Comparison of ENCODE assay signal across 19 mouse cellular contexts in the genomic region with DNA sequence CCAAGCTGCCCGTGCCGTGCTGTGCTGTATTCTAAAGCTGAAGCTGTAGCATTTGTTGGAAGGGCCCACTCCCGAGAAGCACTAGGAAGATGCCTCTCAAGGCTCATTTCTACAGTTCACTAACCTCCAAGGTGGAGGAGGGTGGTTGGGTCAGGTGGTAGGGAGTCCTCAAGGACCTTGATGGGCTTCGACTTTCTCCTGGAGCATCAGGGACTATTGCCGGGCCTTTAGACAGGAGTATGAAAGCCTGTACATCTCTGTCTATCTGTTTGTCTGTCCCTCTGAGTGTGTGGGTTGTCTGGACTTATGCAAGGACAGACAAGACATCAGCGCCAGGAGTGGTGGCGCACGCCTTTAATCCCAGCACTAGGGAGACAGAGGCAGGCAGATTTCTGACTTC.
DNase-seq lines count a peak whose midpoint lies in the region; ATAC-seq lines count a peak whose summit lies in the region.
"Had no signal": no experiment of that assay in that cellular context is flagged by ENCODE, and none has a peak within 500 bp of the region (broad histone marks: within the 10 kb centered on the region; RNA-seq: fewer than 3 reads in every experiment).

No protein-coding gene starts in this region.

- no peak overlapping the region for H3K4me3 ChIP-seq in heart, embryonic 10.5 days
- H3K4me3 ChIP-seq in heart, embryonic 11.5 days (ENCODE audit: low read depth, low read length): no peak overlapping the region
- no peak overlapping the region for H3K4me3 ChIP-seq in midbrain, embryonic 11.5 days (ENCODE audit: low read depth, low read length)
- H3K4me3 ChIP-seq in midbrain, embryonic 14.5 days (replicated peaks; ENCODE audit: low read depth, low read length): no peak overlapping the region

- peak; percentile 84 for DNase-seq in heart, adult 11 months
- DNase-seq in heart, postnatal 25 days (ENCODE audit: low spot score): no peak
- peak; percentile 66 for DNase-seq in heart, embryonic 10.5 days (ENCODE audit: low spot score)
- peak; percentile 19 for DNase-seq in midbrain, embryonic 11.5 days (ENCODE audit: low spot score, missing footprints)
- DNase-seq in midbrain, embryonic 14.5 days: no peak
- DNase-seq: adrenal gland, adult 2 months; adrenal gland, adult 8-10 months; adrenal gland, postnatal 25 days; adrenal gland, postnatal 36 days; B cell, adult 2 months; cerebellum, adult 11 months; cerebellum, adult 11-12 months; cerebellum, adult 18-20 months had no signal

- no peaks in the 10 kb centered on the region for H3K4me1 ChIP-seq in heart, embryonic 10.5 days
- H3K4me1 ChIP-seq in heart, embryonic 11.5 days (ENCODE audit: control insufficient read depth, insufficient read depth, low read length): no peaks in the 10 kb centered on the region
- no peaks in the 10 kb centered on the region for H3K4me1 ChIP-seq in midbrain, embryonic 11.5 days (ENCODE audit: control insufficient read depth, insufficient read depth, low read length)
- H3K4me1 ChIP-seq in midbrain, embryonic 14.5 days (ENCODE audit: control insufficient read depth, insufficient read depth, low read length): no peaks in the 10 kb centered on the region

- no peak overlapping the region for H3K9ac ChIP-seq in heart, embryonic 11.5 days (ENCODE audit: low read depth, low read length)
- no peak overlapping the region for H3K9ac ChIP-seq in midbrain, embryonic 11.5 days (ENCODE audit: low read length)
- H3K9ac ChIP-seq in midbrain, embryonic 14.5 days (replicated peaks; ENCODE audit: low read length): no peak overlapping the region

- no peaks in the 10 kb centered on the region for H3K27me3 ChIP-seq in heart, embryonic 10.5 days (ENCODE audit: insufficient read depth, poor library complexity, severe bottlenecking)
- no peaks in the 10 kb centered on the region for H3K27me3 ChIP-seq in heart, embryonic 11.5 days (ENCODE audit: control insufficient read depth, insufficient read depth, low read length)
- no peaks in the 10 kb centered on the region for H3K27me3 ChIP-seq in midbrain, embryonic 11.5 days (ENCODE audit: control insufficient read depth, insufficient read depth, low read length)
- no peaks in the 10 kb centered on the region for H3K27me3 ChIP-seq in midbrain, embryonic 14.5 days (ENCODE audit: control insufficient read depth, insufficient read depth, low read length)
- H3K27me3 ChIP-seq: CH12.LX, Patski had no signal

- intact Hi-C loops in heart, postnatal 25 days (cut with DNase I): no loop called here

- H3K4me2 ChIP-seq in heart, embryonic 11.5 days: no peak overlapping the region
- no peak overlapping the region for H3K4me2 ChIP-seq in midbrain, embryonic 11.5 days
- H3K4me2 ChIP-seq in midbrain, embryonic 14.5 days (ENCODE audit: low read length): no peak overlapping the region

- H3K27ac ChIP-seq in heart, embryonic 10.5 days: no peak overlapping the region
- no peak overlapping the region for H3K27ac ChIP-seq in heart, embryonic 11.5 days (ENCODE audit: low read depth, low read length)
- no peak overlapping the region for H3K27ac ChIP-seq in midbrain, embryonic 11.5 days (ENCODE audit: low read depth, low read length)
- H3K27ac ChIP-seq in midbrain, embryonic 14.5 days (replicated peaks; ENCODE audit: low read depth, low read length): no peak overlapping the region

- no peaks in the 10 kb centered on the region for H3K36me3 ChIP-seq in heart, embryonic 10.5 days
- no peaks in the 10 kb centered on the region for H3K36me3 ChIP-seq in heart, embryonic 11.5 days (ENCODE audit: control insufficient read depth, insufficient read depth, low read length)
- H3K36me3 ChIP-seq in midbrain, embryonic 11.5 days (ENCODE audit: control insufficient read depth, insufficient read depth, low read length): no peaks in the 10 kb centered on the region
- H3K36me3 ChIP-seq in midbrain, embryonic 14.5 days (ENCODE audit: control insufficient read depth, insufficient read depth, low read length): no peaks in the 10 kb centered on the region
- H3K36me3 ChIP-seq: G1E had no signal

- no peaks in the 10 kb centered on the region for H3K9me3 ChIP-seq in heart, embryonic 10.5 days
- no peaks in the 10 kb centered on the region for H3K9me3 ChIP-seq in heart, embryonic 11.5 days (replicated peaks; ENCODE audit: control insufficient read depth, low read length)
- no peaks in the 10 kb centered on the region for H3K9me3 ChIP-seq in midbrain, embryonic 11.5 days (ENCODE audit: control insufficient read depth, low read length)
- H3K9me3 ChIP-seq in midbrain, embryonic 14.5 days (ENCODE audit: control insufficient read depth, low read length): no peaks in the 10 kb centered on the region

- no peak for ATAC-seq in heart, embryonic 11.5 days (replicated peaks; ENCODE audit: insufficient number of reproducible peaks, low FRiP score, low TSS enrichment)
- ATAC-seq in midbrain, embryonic 11.5 days (ENCODE audit: low FRiP score): no peak
- ATAC-seq in midbrain, embryonic 14.5 days (ENCODE audit: low FRiP score, low TSS enrichment): no peak
- ATAC-seq: activated CD4-positive, CD25-positive, alpha-beta regulatory T cell, adult 4 months; CD4-positive, CD25-positive, alpha-beta regulatory T cell, adult 4 months; Patski had no signal

- 88% methylated on average over 8 of the region's 8 CpGs for WGBS in heart, embryonic 10.5 days
- WGBS in heart, embryonic 11.5 days (ENCODE audit: insufficient replicate concordance): 91% methylated on average over 8 of the region's 8 CpGs
- WGBS in midbrain, embryonic 11.5 days: 94% methylated on average over 8 of the region's 8 CpGs
- WGBS in midbrain, embryonic 14.5 days: 94% methylated on average over 8 of the region's 8 CpGs

Comparison
In these comparisons a context has a peak if more than half of its experiments do, and no peak if none do; other contexts are left out.
1. DNase-seq: peak in heart, adult 11 months (single experiment), heart, embryonic 10.5 days (single experiment) and midbrain, embryonic 11.5 days (single experiment); none in heart, postnatal 25 days (single experiment) and midbrain, embryonic 14.5 days (single experiment).